Mouse (Mus musculus) right cerebral cortex, postnatal 36 days (tissue): ENCODE results near the gene Brwd1.
"Not testable (repeated sequence)": the region's sequence is repeated elsewhere in the genome, so short reads cannot be mapped to it uniquely, and the experiment has no call there.

ENCODE experiments used
- DNase-seq, 2 experiments: peaks; one replicate each; pipeline ENCODE4 v3.0.0; 2022; ENCODE audit warnings: low spot score in 2 of 2, mixed read lengths in 1 of 2

Gene Brwd1

DNA sequence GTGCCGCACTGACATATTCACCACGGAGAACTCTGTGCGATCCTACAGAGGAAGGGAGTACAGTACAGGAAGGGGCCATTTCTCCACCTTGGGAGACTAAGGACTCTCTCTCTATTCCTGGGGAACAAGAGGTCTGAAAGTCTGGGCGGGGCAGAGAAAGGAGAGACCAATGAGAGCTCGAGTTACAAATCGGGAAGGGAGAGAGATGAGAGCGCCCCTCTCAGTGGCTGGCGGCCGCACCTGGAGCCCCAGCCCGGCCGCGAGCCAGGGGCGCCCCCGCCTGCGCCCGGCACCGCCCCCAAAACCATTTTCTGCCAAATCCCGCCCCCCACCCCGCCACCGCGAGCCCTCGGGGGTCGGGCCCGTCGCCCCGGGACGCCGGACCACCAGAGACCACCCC, 995 bp downstream of the Brwd1 start:
- peak; percentile 85 for DNase-seq

- no peak for DNase-seq
Measured at GRCm38 (mm10) chr16:96080524-96080923, 1.8 kb downstream of the Brwd1 start.

DNA sequence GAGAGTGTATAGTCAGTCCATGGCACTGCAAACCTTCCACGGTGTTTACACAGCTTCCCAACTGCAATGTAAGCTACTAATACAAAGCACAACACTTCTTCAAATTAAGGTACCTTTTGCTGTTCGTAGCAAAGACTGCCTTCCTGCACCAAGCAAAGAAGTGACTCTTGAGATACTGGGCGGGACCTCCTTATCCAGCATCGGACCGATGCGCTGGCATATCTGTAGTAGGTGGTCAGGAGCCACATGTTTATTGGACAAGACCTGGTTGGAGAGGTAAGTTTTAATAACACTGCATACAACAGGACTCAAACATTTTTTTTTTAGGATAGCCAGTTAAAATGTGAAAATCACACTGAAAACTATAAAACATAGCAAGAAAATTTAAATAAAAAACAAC, 14.0 kb downstream of the Brwd1 start:
- DNase-seq = no peak

- no peak for DNase-seq
Measured at GRCm38 (mm10) chr16:96066174-96066573, 16.2 kb downstream of the Brwd1 start.

DNA sequence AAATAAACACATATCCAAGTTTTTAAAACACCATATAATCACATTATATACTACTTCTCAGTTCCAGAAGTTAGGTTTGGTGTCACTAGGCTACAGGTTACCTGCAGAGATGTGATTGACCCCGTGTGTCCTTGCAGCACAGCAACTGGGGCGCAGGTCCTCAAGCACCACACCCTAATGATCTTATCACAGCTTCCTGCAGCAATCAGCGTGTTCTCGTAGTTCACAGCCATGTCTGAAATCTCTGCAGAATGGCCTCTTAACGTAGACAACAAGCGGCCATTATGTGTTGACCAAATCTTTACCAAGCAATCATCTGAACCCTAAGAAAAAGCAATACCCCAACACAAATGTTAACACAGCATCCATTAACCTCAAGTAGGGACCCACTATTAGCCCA, 17.7 kb downstream of the Brwd1 start:
- no peak for DNase-seq

- no peak for DNase-seq
Measured at GRCm38 (mm10) chr16:96044096-96044495, 38.2 kb downstream of the Brwd1 start.

DNA sequence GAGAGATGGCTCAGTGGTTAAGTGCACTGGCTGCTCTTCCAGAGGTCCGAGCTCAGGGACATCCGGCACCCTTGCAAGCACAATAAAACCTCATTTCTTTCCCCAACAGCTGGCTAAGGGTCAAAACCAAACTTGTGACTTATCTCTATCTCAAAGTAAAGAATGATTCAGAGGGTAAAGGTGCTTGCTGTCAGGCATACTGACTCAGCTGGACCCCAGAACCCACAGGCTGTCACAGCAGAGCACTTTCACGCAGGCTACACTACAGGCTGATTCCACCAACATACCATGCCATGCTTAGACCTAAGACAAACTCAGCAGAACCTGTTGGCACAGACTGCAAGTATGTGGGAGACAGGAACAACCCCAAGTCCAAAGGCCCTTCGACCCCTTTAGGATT, 41.6 kb downstream of the Brwd1 start:
- DNase-seq = no peak

DNA sequence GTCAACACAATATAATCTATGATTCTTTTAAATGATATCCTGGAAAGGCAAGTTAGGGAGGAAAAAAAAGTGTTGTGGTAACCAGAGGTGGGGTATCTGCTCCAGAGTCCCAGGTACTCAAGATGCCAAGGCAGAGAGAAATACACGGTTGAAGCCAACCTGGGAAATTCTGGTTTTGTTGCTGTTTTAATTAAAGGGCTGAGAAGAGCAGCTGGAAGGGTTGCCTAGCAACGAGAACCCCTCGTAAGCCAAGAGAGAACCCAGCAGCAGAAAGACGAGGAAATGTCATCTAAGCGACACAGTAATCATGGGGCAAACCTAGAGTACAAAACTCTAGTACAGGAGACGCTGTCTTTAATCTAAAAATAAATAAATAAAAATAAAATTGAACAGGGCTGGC, 42.8 kb downstream of the Brwd1 start:
- no peak for DNase-seq

- DNase-seq = peak; percentile 12 to 25
Measured at GRCm38 (mm10) chr16:96034473-96034872, 47.9 kb downstream of the Brwd1 start.

DNA sequence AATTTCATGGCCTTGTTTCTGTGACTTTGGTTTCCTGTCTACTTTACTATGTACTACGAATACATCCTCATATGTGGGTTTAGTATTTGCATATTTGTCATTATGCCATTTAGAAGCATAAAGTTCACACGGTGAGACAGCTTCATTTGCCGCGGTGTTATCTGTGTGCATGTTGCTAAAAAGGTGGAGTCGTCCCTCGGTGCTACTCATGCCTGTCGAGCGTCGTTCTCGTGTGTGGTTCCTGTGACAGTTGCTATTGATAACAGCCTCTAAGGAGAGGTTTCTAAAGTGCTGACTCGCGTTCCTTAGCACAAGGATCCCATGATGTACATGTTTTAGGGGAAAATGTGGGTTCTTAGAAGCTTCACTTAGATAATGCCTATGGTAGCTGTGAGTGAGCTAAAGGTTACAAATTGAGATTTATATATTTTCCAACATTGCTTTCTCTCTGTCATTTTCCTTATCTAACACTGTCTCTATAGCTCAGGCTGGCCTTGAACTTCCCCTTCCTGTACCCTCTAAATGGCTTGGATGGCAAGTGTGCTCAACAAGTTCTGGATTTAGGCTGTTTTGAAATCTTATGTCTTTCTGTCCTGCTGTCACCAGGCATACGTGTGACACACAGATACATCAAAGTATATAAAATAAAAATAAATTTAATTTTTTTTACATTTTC, 49.8 kb downstream of the Brwd1 start:
- no peak for DNase-seq

DNA sequence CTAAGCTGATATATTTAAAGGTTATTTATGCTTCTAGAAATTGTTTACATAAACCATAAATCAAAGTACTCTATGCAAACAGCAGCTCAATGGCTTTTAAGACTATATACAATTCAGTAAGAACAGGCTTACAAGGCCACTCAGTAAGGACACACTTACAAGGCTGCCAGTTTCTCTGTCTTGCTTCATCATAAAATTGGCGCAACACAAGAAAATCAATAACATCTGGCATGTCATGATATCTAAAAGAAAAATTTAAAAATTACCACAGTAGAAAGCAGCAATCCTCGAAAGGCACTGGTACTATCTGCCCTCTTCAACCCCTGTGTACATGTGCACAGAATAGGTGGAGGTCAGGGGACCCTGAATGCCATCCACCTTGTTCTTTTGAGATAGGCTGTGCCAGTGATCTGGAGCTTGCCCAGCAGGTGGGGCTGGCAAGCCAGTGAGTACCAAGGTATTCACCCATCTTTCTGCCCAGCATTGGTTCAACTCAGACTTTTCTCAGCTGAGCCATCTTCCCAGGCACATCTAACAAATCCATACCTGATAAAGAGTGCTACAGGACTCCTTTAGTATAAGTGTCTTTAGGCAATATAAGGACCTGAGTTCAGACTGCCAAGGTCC, 51.7 kb downstream of the Brwd1 start:
- DNase-seq = no peak

- DNase-seq = no peak
Measured at GRCm38 (mm10) chr16:96026256-96026655, 56.1 kb downstream of the Brwd1 start.

DNA sequence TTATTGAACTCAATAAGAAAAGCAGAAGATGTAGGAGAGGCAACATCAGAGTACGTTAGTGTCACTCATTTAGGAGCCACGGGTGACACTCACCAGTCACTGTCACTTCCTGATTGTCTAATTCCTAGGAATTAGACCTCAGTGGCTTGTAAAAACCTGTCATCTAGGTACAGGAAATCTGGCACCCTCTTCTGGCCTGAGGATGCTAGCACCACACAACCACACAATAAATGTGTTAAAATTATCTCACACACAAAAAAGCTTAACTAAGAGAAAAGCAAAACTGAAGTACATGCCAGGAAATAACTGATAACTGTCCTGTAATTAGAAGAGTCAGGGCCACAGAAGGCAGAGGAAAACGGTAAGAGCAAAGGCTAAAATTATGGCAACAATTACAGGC, 57.1 kb downstream of the Brwd1 start:
- DNase-seq = no peak

- no peak for DNase-seq
Measured at GRCm38 (mm10) chr16:96021045-96021444, 61.3 kb downstream of the Brwd1 start.

- DNase-seq = not testable (repeated sequence)
Measured at GRCm38 (mm10) chr16:96009124-96009523, 73.2 kb downstream of the Brwd1 start.

- DNase-seq = not testable (repeated sequence)
Measured at GRCm38 (mm10) chr16:96004278-96004677, 78.0 kb downstream of the Brwd1 start.

- DNase-seq = no peak
Measured at GRCm38 (mm10) chr16:95999291-95999690, 83.0 kb downstream of the Brwd1 start.

DNA sequence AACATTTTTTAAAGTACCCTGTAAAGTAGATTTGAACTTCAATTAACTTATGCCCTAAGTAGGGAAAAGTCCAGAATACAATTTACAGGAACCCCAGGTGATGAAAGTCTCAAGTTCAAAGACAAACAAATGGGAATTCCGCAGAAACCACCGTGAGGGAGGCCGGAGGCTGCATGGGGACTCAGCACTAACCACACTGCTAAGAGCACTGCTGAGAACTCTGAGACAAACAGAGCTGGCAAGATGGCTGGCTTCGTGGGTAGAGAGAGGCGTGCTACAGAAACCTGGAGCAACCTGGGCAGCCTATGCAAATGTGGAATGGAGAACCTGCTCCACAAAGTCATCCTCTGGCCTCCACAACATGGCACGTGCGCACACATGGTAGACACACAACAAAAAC, 86.2 kb downstream of the Brwd1 start:
- no peak for DNase-seq

- peak in 1 of 2 experiments; percentile 30 for DNase-seq
Measured at GRCm38 (mm10) chr16:95994576-95994975, 87.8 kb downstream of the Brwd1 start.

- no peak for DNase-seq
Measured at GRCm38 (mm10) chr16:95992596-95992995, 89.7 kb downstream of the Brwd1 start.

DNA sequence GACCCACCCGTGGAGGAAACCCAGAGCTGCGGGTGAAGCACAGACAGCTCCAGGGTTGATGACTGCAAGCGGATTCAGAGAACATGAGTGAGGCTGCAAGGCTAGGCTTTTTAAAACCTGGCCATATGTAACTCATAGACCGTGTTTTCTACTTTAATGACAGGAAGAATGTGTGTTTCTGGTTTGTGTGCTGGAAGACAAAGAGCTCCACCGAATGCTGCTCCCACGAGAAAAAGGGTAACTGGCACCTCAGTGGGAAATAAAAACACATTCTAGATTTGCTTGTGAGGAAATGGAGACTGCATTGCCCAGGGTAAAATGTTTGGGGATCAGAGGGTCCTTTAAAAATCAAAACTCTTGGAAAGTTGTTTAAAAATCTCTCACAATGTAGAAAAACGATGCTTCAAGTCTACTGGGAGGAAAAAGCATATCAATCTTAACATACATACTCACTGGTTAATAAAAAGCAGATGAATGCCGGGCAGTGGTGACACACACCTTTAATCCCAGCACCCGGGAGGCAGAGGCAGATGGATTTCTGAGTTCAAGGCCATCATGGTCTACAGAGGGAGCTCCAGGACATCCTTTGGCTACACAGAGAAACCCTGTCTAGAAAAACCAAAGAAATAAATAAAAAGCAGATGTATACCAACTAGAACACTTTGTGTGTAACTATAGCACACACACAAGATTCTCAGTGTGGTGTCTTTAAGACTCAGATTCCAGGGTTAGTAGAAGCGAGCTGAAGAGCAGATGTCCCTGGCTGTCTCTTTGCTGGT, 91.0 kb downstream of the Brwd1 start:
- DNase-seq = no peak

DNA sequence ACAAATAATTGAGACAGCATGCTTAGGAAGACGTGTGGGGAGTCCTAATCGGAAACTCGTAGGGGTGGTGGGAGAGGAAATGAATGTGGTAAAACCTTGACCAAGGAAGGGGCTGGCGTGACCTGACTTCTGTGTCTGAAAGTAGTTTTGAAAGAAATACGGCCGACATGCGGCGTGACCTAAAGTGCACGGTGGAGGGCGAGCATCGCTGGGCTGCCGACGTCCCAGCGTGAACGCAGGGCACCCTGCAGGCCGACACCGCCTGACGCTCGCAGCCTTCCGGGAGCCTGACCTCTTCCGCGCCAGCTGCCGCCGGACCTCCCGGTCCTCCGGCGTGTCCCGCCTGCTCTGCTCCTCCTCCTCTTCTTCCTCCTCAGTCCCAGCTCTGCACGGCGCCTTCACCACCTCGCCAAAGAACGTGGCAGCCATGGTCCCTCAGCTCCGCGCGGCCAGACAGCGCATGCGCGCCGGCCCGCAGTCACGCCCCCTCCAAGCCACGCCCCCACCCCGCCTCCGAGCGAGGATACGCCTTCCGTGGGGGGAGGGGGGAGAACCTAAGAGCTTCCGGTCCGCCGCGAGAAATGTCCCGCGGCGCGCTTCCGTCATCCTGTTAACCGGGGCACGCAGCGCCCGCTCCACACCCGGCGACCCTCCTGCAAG, 91.7 kb downstream of the Brwd1 start, which contains the start of gene Psmg1:
Psmg1 (minus strand) TSS at position 499 of the 660 bp plus-strand sequence.
- DNase-seq = peak; percentile 91 to 93
